Mouse (Mus musculus) lung, postnatal 4 days (tissue): ENCODE measurements around the gene Rubcnl.

Source experiments
- DNase-seq, 2 experiments: peaks; one replicate each; pipeline ENCODE4 v3.0.0; 2021

The Rubcnl gene

GRCm38 (mm10) chr14:75071091-75071490, 55.3 kb downstream of the Rubcnl start:
- DNase-seq = no peak

- DNase-seq = no peak
Measured at GRCm38 (mm10) chr14:75075299-75076180, 59.7 kb downstream of the Rubcnl start.

GRCm38 (mm10) chr14:75077946-75078345, 62.1 kb downstream of the Rubcnl start:
- DNase-seq = peak in 1 of 2 experiments; percentile 41
